Mouse (Mus musculus) Patski (cell line): Measurements from ENCODE around the gene Cpe. TPM values are rescaled to one million over a fixed set of nuclear protein-coding genes. Genes with fewer than 3 reads are reported as not detected.

Source experiments
- ATAC-seq: fragments of 100-300 bp; one replicate; pipeline ENCODE4 v1.8.0; 2021
- CTCF ChIA-PET: fragments of 350-600 bp; sonication (Branson Sonifier 250); formaldehyde crosslinking; loops from one replicate; lab custom pipeline; 2022; ENCODE audit warnings: inconsistent platforms; lab: Charles Lee
- POLR2A ChIA-PET: fragments of 350-600 bp; sonication (Branson Sonifier 250); formaldehyde crosslinking; loops from one replicate; lab custom pipeline; 2022; ENCODE audit warnings: antibody characterized with exemption, inconsistent platforms; lab: Charles Lee
- DNase-seq: peaks from one replicate; pipeline ENCODE4 v3.0.0-alpha.2; 2011; ENCODE audit warnings: low read depth, low spot score
- H3K27me3 ChIP-seq: fragments of 371-371 bp; one replicate; pipeline ENCODE4 v1.5.1; 2021
- CTCF ChIP-seq: fragments of 100-300 bp; IDR thresholded peaks from one replicate; pipeline ENCODE4 v1.5.1; 2021
- in situ Hi-C: fragments of 300-500 bp; cut with MboI; formaldehyde crosslinking; loops from 3 replicates; pipeline ENCODE4 v1.11.1; 2018; ENCODE audit warnings: low pct_unique_long_range_greater_than_20kb, mixed read lengths
- polyA plus RNA-seq: library from polyadenylated mRNA; unstranded; gene quantifications from one replicate; pipeline ENCODE4 v1.2.3, GENCODE M21; 2021

The Cpe gene
- polyA plus RNA-seq, 1 experiment from 2014 or later: 1,016 TPM

GRCm38 (mm10) chr8:64597042-64597970 is 95.5 kb downstream of the Cpe start:
- ATAC-seq (peak; percentile 75), DNase-seq (no peak)
- peak; percentile 94 for TF ChIP-seq CTCF
- H3K27me3 ChIP-seq: no peaks in the 10 kb centered on the region
- in situ Hi-C loops: no loop called here
- POLR2A ChIA-PET: no interaction called here
- CTCF ChIA-PET: interaction anchor here (0.5 to 2.1 kb wide), 9 partner anchors 9 to 138 kb away, joined by 3 to 7 read pairs (median 3); no protein-coding TSS in a partner anchor

- no peaks in the 10 kb centered on the region for H3K27me3 ChIP-seq
- TF ChIP-seq CTCF: no peak
- ChIA-PET CTCF (interaction anchor here (0.8 to 2.1 kb wide), 8 partner anchors 8 to 139 kb away, joined by 3 to 7 read pairs (median 4); no protein-coding TSS in a partner anchor), POLR2A (no interaction called here)
- DNase-seq (no peak), ATAC-seq (peak; percentile 51)
- in situ Hi-C loops: no loop called here
Measured at GRCm38 (mm10) chr8:64596396-64596795, 96.5 kb downstream of the Cpe start.

GRCm38 (mm10) chr8:64590456-64590855 is 102.4 kb downstream of the Cpe start:
- ChIA-PET CTCF (interaction anchor here (0.9 kb wide), 1 partner anchor 10 kb away, joined by 3 read pairs; no protein-coding TSS in a partner anchor), POLR2A (no interaction called here)
- ATAC-seq (no peak), DNase-seq (no peak)
- in situ Hi-C loops: no loop called here
- no peak for TF ChIP-seq CTCF
- no peaks in the 10 kb centered on the region for H3K27me3 ChIP-seq

- ChIA-PET POLR2A (no interaction called here), CTCF (interaction anchor here (1.0 to 1.5 kb wide), 4 partner anchors 12 to 31 kb away, joined by 3 to 4 read pairs (median 3); no protein-coding TSS in a partner anchor)
- TF ChIP-seq CTCF: no peak
- in situ Hi-C loops: no loop called here
- DNase-seq (no peak), ATAC-seq (peak; percentile 77)
- H3K27me3 ChIP-seq: no peaks in the 10 kb centered on the region
Measured at GRCm38 (mm10) chr8:64582887-64583286, 110.0 kb downstream of the Cpe start.

- ATAC-seq (no peak), DNase-seq (no peak)
- no peak for TF ChIP-seq CTCF
- in situ Hi-C loops: no loop called here
- POLR2A ChIA-PET: no interaction called here
- H3K27me3 ChIP-seq: no peaks in the 10 kb centered on the region
- CTCF ChIA-PET: no interaction called here
Measured at GRCm38 (mm10) chr8:64578221-64578620, 114.6 kb downstream of the Cpe start.

GRCm38 (mm10) chr8:64575001-64575400 is 117.9 kb downstream of the Cpe start:
- ChIA-PET CTCF (no interaction called here), POLR2A (no interaction called here)
- in situ Hi-C loops: no loop called here
- no peak for DNase-seq
- ATAC-seq: no peak
- H3K27me3 ChIP-seq: no peaks in the 10 kb centered on the region
- no peak for TF ChIP-seq CTCF

- POLR2A ChIA-PET: no interaction called here
- peak; percentile 22 for DNase-seq
- TF ChIP-seq CTCF: peak; percentile 55
- in situ Hi-C loops: loop anchor here (5.0 to 10.0 kb wide), 2 partner anchors 333 to 526 kb away; no protein-coding TSS in a partner anchor
- CTCF ChIA-PET: interaction anchor here (0.9 to 3.6 kb wide), 11 partner anchors 16 to 527 kb away, joined by 3 to 23 read pairs (median 3); no protein-coding TSS in a partner anchor
- peak; percentile 73 for ATAC-seq
- H3K27me3 ChIP-seq: no peaks in the 10 kb centered on the region
Measured at GRCm38 (mm10) chr8:64548054-64548850, 144.6 kb downstream of the Cpe start.

- POLR2A ChIA-PET: no interaction called here
- TF ChIP-seq CTCF: no peak
- CTCF ChIA-PET: interaction anchor here (2.1 kb wide), 1 partner anchor 517 kb away, joined by 7 read pairs; no protein-coding TSS in a partner anchor
- no peak for ATAC-seq
- no peak for DNase-seq
- H3K27me3 ChIP-seq: no peaks in the 10 kb centered on the region
- in situ Hi-C loops: loop anchor here (10.0 kb wide), 1 partner anchor 329 kb away; no protein-coding TSS in a partner anchor
Measured at GRCm38 (mm10) chr8:64543441-64543840, 149.4 kb downstream of the Cpe start.

Other genes with a start within 250 kb of the Cpe start
- gene Msmo1, start 40.7 kb upstream of the Cpe start, polyA plus RNA-seq: 52.9 TPM
- gene Klhl2, start 157.0 kb upstream of the Cpe start, polyA plus RNA-seq: 30.3 TPM